Mouse (Mus musculus) stomach, postnatal 0 days (tissue): ENCODE measurements at regions not wholly inside any gene's neighbourhood (a gene's known extent, or its start where the extent isn't known, plus 50 kb on each side); places are given as distances from the start of the nearest gene placed in this dataset.

Experiments used
- CTCF ChIP-seq: IDR thresholded peaks from 2 replicates; pipeline ENCODE4 v1.5.1; 2016; ENCODE audit warnings: antibody characterized with exemption, low read depth, mild to moderate bottlenecking, moderate library complexity
- EP300 ChIP-seq: optimal IDR thresholded peaks from 2 replicates; pipeline ENCODE3; 2016; ENCODE audit warnings: antibody characterized with exemption

GRCm38 (mm10) chr9:100303762-100304161 is 182.8 kb downstream of the Il20rb start:
- no peak for TF ChIP-seq CTCF
- no peak for TF ChIP-seq EP300
